Mouse (Mus musculus): ENCODE data around the gene Gm10681. TPM values are rescaled to one million over a fixed set of nuclear protein-coding genes. Genes with fewer than 3 reads are reported as not detected.
"Not testable (repeated sequence)": the region's sequence is repeated elsewhere in the genome, so short reads cannot be mapped to it uniquely, and the experiment has no call there.

Gm10681 gene
- polyA plus RNA-seq, 1 experiment from 2014 or later, result not detected

DNA sequence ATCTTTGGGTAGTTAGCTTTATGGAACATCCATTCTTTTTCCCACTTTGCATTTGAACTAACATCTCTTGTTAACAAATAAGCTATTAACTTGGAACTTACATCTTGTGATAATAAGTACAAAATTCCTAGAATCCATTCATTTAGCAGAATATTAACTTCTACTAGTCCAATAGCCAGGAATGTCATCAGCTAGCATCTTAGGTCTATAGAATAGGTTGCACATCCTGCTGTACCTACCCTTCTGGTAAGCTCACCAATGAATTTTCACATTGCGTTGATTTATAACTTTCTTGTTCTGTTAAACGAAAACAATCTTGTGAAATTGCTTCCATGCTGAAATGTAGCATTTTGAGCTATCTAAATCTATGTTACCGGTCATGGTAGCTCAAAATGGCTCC lies 23.7 kb downstream of the Gm10681 start:
- not testable (repeated sequence) for H3K9me3 ChIP-seq; ATAC-seq; H3K4me1 ChIP-seq (replicated peaks); H3K27ac ChIP-seq; H3K4me3 ChIP-seq (replicated peaks); H3K9ac ChIP-seq; H3K4me2 ChIP-seq (replicated peaks); H3K36me3 ChIP-seq; H3K27me3 ChIP-seq (replicated peaks)
- WGBS, result no CpG with 5 or more reads among the region's 3 CpGs

DNA sequence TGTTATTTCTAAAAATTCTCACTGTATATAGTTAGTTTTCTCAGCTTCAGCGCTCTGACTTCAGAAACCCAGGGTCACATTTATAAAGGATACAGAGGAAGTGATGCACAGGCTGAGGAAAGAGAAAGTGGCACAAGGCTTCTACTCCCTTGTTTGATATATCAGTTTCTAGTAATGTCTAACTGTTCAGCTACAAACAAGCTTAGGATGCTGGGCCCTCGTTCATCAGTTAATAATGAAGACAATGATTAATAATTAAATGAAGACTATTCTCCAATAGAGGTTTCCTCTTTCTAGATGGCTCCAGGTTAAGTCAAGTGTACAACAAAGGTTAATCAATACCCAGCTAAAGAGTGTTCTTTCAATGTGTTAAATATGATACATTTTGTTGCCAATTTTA lies 24.8 kb downstream of the Gm10681 start:
- H3K9ac ChIP-seq; H3K4me2 ChIP-seq (replicated peaks); H3K9me3 ChIP-seq; H3K27me3 ChIP-seq (replicated peaks); ATAC-seq; H3K4me1 ChIP-seq (replicated peaks); H3K27ac ChIP-seq; H3K4me3 ChIP-seq (replicated peaks); H3K36me3 ChIP-seq: not testable (repeated sequence)
- no CpG with 5 or more reads among the region's 2 CpGs for WGBS

DNA sequence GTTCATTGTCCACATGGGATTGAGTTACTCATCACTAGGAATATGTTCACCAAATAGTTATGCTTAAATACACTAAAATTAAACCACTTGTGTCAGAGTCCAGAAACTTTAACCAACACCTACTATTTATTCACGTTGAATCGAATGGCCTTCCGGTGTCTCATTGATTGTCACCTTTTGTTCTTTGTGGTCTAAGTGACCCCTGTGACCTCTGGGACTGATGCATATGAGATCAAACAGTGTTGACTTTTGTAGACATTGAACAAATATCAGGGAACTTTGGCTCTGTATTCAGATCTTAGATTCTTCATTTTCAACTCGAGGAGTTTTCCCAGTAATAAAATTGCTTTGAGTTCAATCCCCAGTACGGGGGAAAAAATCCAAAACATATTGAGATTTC lies 27.9 kb downstream of the Gm10681 start:
- ATAC-seq, result not testable (repeated sequence)
- WGBS, result no CpG with 5 or more reads among the region's 5 CpGs

DNA sequence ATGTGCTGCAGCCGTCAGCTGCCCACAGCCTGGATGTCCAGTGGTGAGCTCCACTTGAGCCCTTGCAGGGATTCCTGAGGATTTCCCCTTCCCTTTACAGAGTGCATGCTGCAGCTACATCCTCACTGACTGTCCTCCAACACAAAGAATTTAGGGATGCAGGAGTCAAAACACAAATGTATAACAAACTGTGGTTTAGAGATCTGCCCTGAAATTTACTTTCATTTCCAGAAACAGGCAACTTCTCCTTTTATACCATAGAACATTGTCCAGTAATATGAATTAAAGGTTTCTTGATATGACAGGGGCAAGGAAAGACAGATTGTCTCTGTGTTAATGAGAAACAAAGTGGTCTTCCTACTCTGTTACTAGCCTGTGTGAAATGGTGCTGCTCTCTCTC lies 37.8 kb downstream of the Gm10681 start:
- H3K9me3 ChIP-seq; H3K9ac ChIP-seq; H3K27ac ChIP-seq; H3K4me1 ChIP-seq (replicated peaks); H3K4me3 ChIP-seq (replicated peaks); H3K36me3 ChIP-seq; H3K27me3 ChIP-seq (replicated peaks); ATAC-seq; H3K4me2 ChIP-seq (replicated peaks): not testable (repeated sequence)
- WGBS, result no CpG with 5 or more reads among the region's 1 CpGs

More for the DNA sequence above, 27.9 kb downstream of the Gm10681 start:
- not testable (repeated sequence) for H3K27ac ChIP-seq; H3K4me1 ChIP-seq (replicated peaks); H3K9me3 ChIP-seq; H3K4me3 ChIP-seq (replicated peaks); H3K4me2 ChIP-seq (replicated peaks); H3K27me3 ChIP-seq (replicated peaks); H3K9ac ChIP-seq; H3K36me3 ChIP-seq

DNA sequence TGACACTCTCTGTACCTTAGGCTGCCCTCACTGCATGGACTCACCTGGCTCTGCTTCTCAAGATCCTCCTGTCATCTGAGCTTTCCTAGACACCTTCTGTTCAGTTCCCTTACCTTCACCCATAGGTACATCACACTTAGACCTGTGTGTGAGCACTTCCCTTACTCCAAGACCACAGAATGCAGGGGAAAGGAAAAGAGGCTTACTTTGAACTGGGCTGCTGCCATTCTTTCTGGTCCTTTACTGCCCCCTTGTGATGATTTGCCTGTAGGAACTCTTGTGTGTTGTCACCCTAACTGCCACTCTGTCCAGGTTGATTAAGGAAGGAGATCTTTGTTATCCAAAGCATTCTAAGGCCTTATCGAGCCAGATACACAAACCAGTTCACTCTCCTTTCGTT lies 38.4 kb downstream of the Gm10681 start:
- not testable (repeated sequence) for H3K9me3 ChIP-seq; H3K9ac ChIP-seq; H3K4me2 ChIP-seq (replicated peaks); H3K4me3 ChIP-seq (replicated peaks); ATAC-seq; H3K4me1 ChIP-seq (replicated peaks); H3K36me3 ChIP-seq; H3K27me3 ChIP-seq (replicated peaks); H3K27ac ChIP-seq
- no CpG with 5 or more reads among the region's 2 CpGs for WGBS

DNA sequence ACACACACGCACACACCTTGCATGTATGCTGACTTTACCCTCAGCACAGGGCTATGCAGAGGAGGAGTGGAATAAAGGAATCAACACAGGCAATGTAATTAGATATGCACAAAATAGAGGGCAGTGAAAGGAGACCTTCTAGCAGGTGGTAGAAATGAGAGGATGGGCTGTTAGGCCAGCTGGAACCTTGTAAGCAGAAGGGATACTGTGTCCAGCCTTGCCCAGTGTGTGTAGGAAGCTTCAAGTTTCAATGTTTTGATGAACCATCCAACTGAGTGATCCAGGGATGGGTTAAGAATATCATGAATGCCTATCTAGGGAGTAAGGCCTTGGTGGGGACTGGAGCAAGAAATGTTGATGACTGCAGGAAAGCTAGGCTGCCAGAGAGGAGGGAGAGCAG lies 40.1 kb downstream of the Gm10681 start:
- not testable (repeated sequence) for H3K27me3 ChIP-seq (replicated peaks); H3K4me1 ChIP-seq (replicated peaks); H3K27ac ChIP-seq; H3K9ac ChIP-seq; H3K4me3 ChIP-seq (replicated peaks); H3K4me2 ChIP-seq (replicated peaks); ATAC-seq; H3K9me3 ChIP-seq; H3K36me3 ChIP-seq
- 88% methylated on average over 1 of the region's 1 CpGs for WGBS

DNA sequence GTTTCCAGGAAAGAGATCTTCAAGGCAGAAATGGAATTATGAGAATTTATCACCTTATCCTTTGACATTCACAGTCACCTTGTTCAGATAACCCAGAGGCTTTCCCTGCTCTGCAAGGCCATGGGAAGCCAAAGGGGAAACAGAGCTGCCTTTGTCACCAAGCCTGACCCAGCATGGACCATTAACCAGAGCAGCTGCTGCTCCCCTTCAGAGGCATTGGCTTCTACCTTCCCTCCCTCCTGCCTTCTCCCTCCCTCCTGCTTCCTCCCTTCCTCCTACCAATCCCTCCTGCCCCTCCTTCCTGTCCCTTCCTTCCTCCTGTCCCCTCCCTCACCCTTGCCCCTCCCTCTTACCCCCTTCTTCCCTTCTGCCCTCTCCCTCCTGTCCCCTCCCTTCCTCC lies 41.0 kb downstream of the Gm10681 start:
- H3K4me1 ChIP-seq (replicated peaks); H3K9ac ChIP-seq; H3K4me2 ChIP-seq (replicated peaks); H3K36me3 ChIP-seq; ATAC-seq; H3K27ac ChIP-seq; H3K9me3 ChIP-seq; H3K27me3 ChIP-seq (replicated peaks); H3K4me3 ChIP-seq (replicated peaks): not testable (repeated sequence)

DNA sequence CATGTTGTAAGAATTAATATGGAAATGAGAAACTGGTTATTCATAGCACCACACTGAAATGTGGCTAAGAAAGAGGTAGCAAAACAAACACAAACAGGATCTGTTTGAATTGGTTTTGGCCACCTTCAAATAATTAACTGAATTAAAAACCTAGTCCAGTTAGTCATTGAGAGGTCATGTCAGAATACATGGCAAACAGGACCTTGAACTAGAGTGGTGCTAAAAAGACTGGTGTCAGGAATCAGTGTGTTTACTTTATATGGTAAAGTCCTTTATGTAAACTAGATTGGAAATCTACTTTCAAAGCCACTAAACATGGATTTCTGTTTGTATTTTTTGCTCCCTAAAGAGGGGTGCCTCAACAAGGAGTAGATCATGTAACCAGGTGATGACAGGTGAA lies 63.6 kb downstream of the Gm10681 start:
- H3K4me3 ChIP-seq (replicated peaks); ATAC-seq: not testable (repeated sequence)

DNA sequence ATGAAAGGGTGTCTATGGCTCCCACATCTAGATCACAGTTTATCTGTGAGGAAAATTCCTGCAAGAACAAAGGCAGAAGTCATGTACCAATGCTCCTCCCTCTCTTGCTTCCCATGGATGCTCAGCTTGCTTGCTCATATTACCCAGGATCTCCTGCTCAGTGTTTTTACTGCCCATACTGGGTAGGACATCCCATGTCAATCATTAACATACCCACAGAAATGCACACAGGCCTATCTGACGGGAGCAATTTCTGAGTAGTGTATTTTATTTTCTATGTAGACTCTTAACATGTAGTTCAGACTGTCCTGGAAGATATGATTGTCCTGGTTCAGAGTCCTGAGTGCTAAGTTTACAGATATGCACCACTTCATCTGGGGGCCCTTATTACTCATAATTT lies 64.1 kb downstream of the Gm10681 start:
- not testable (repeated sequence) for H3K4me3 ChIP-seq (replicated peaks); H3K9me3 ChIP-seq; H3K9ac ChIP-seq; H3K4me2 ChIP-seq (replicated peaks); H3K36me3 ChIP-seq; H3K27me3 ChIP-seq (replicated peaks); H3K4me1 ChIP-seq (replicated peaks); H3K27ac ChIP-seq
- WGBS, result no CpG with 5 or more reads among the region's 1 CpGs
- ATAC-seq, result peak; percentile 59; the same call in 1 of the 2 replicates

More for the DNA sequence above, 63.6 kb downstream of the Gm10681 start:
- not testable (repeated sequence) for H3K4me1 ChIP-seq (replicated peaks); H3K27me3 ChIP-seq (replicated peaks); H3K36me3 ChIP-seq; H3K4me2 ChIP-seq (replicated peaks); H3K9ac ChIP-seq; H3K27ac ChIP-seq; H3K9me3 ChIP-seq

DNA sequence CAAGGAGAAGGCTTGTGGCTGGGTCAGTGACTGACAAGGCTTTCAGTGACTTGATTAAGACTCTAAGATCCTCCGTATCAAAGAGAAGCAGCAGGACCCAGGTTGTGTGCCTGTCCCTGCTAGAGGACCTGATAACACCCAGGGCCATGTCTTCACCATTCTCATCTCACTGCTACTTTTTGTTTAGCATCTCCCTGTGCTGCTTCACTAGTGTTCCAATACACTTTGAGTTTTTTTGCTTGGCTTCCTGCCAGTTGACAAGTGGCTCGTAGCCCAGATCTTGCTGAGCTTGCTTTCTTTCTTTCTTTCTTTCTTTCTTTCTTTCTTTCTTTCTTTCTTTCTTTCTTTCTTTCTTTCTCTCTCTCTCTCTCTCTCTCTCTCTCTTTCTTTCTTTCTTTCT lies 65.8 kb downstream of the Gm10681 start:
- H3K27me3 ChIP-seq (replicated peaks); H3K36me3 ChIP-seq; H3K4me2 ChIP-seq (replicated peaks); H3K4me1 ChIP-seq (replicated peaks); H3K9me3 ChIP-seq; H3K9ac ChIP-seq; H3K27ac ChIP-seq; ATAC-seq; H3K4me3 ChIP-seq (replicated peaks): not testable (repeated sequence)
- WGBS, result 42% methylated on average over 1 of the region's 2 CpGs

DNA sequence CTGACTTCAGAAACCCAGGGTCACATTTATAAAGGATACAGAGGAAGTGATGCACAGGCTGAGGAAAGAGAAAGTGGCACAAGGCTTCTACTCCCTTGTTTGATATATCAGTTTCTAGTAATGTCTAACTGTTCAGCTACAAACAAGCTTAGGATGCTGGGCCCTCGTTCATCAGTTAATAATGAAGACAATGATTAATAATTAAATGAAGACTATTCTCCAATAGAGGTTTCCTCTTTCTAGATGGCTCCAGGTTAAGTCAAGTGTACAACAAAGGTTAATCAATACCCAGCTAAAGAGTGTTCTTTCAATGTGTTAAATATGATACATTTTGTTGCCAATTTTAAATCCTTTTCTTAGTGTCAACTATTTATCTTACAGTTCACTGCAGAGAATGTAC lies 78.2 kb downstream of the Gm10681 start, which contains the start of gene Hsd3b4:
Hsd3b4 (minus strand) TSS at position 101 of the 400 bp plus-strand sequence.
- H3K4me3 ChIP-seq (replicated peaks), result not testable (repeated sequence)

DNA sequence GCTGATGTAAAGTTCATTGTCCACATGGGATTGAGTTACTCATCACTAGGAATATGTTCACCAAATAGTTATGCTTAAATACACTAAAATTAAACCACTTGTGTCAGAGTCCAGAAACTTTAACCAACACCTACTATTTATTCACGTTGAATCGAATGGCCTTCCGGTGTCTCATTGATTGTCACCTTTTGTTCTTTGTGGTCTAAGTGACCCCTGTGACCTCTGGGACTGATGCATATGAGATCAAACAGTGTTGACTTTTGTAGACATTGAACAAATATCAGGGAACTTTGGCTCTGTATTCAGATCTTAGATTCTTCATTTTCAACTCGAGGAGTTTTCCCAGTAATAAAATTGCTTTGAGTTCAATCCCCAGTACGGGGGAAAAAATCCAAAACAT lies 81.4 kb downstream of the Gm10681 start:
- not testable (repeated sequence) for H3K4me2 ChIP-seq (replicated peaks); H3K9ac ChIP-seq; ATAC-seq; H3K4me1 ChIP-seq (replicated peaks); H3K9me3 ChIP-seq; H3K27ac ChIP-seq; H3K36me3 ChIP-seq; H3K27me3 ChIP-seq (replicated peaks); H3K4me3 ChIP-seq (replicated peaks)
- WGBS, result no CpG with 5 or more reads among the region's 5 CpGs

More for the DNA sequence above, 78.2 kb downstream of the Gm10681 start, which contains the start of gene Hsd3b4:
- not testable (repeated sequence) for H3K36me3 ChIP-seq; H3K9me3 ChIP-seq; H3K4me1 ChIP-seq (replicated peaks); H3K27me3 ChIP-seq (replicated peaks); H3K4me2 ChIP-seq (replicated peaks); ATAC-seq; H3K27ac ChIP-seq; H3K9ac ChIP-seq
- WGBS, result no CpG with 5 or more reads among the region's 1 CpGs

Data from intestine, embryonic 15.5 days (tissue).